In the genomic region with DNA sequence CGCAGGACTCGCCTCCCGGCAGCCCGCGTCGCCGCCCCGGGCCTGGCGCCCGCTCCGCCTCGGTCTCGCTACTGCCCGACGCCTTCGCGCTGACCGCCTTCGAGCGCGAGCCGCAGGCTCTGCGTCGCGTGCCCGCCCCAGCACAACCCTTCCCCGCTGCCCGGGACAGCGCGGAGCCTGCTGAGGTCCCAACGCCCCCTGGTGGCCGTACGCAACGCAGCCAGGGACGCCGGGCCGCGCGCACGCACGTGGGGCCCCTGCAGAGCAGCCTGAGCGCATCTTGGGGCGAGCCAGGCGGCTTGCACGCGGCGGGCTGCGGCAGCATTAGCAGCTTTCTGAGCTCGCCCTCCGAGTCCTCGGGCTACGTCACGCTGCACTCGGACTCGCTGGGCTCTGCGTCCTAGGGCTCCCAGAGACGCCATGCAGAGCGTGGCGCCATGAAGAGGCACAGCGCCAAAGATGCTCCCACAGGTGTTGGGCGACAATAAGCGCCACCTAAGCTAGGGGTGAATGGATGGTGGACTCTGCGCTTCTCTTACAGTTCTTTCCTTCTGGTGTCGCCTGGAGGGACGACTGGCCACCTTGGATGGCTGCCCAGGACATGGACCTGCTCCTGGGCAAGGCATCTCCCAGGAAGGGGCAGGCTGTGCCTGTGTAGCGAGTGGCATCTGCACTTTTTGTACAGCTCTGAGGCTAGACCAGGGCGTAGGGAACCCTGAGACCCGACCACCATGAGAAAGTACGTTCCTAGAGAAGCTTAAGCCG, we compare ENCODE assay signal across 9 mouse cellular contexts. TPM values are rescaled to one million over a fixed set of nuclear protein-coding genes. Genes with fewer than 3 reads are reported as not detected.
DNase-seq lines count a peak whose midpoint lies in the region; ATAC-seq and TF ChIP-seq lines count a peak whose summit lies in the region.
"Had no signal": no experiment of that assay in that cellular context is flagged by ENCODE, and none has a peak within 500 bp of the region (broad histone marks: within the 10 kb centered on the region; RNA-seq: fewer than 3 reads in every experiment).

No protein-coding gene starts in this region.

- peak; percentile 53 for DNase-seq in CH12.LX (ENCODE audit: extremely low read depth)
- peak; percentile 81 to 90 for DNase-seq in cerebellum, adult 18-20 months
- peak; percentile 91 for DNase-seq in forebrain, postnatal 0 days
- DNase-seq in heart, postnatal 4 days, result peak; percentile 93
- peak; percentile 82 to 89 for DNase-seq in layer of hippocampus, adult 2 months (ENCODE audit: low spot score in 2 of 2)
- peak; percentile 75 to 83 for DNase-seq in lung, adult 18-20 months
- DNase-seq in testis, postnatal 10 days (ENCODE audit: low spot score), result peak; percentile 89

- peak; percentile 92 for ATAC-seq in forebrain, postnatal 0 days
- peak; percentile 71 for ATAC-seq in neural tube, embryonic 15.5 days (ENCODE audit: low FRiP score)
- ATAC-seq: Patski had no signal

- H3K27ac ChIP-seq in CH12.LX (ENCODE audit: insufficient read depth, low read depth), result no peak overlapping the region
- no peak overlapping the region for H3K27ac ChIP-seq in forebrain, postnatal 0 days (ENCODE audit: low read depth, low read length)
- no peak overlapping the region for H3K27ac ChIP-seq in layer of hippocampus, adult 2 months
- H3K27ac ChIP-seq in neural tube, embryonic 15.5 days (replicated peaks), result no peak overlapping the region

- peaks cover 45% of the 10 kb centered on the region for H3K27me3 ChIP-seq in CH12.LX (replicated peaks)
- peaks cover 57% of the 10 kb centered on the region for H3K27me3 ChIP-seq in forebrain, postnatal 0 days (ENCODE audit: insufficient read depth, low read length)
- H3K27me3 ChIP-seq in neural tube, embryonic 15.5 days (replicated peaks), result peaks cover 93% of the 10 kb centered on the region
- H3K27me3 ChIP-seq: Patski had no signal

- 5% methylated on average over 68 of the region's 70 CpGs for WGBS in forebrain, postnatal 0 days
- 7% methylated on average over 61 of the region's 70 CpGs for WGBS in neural tube, embryonic 15.5 days

- peak in 1 of 2 experiments; percentile 87; a peak in 2 of 4 replicates for TF ChIP-seq CTCF in CH12.LX (conservative IDR thresholded peaks at IDR 0.05 in 1 of 2, IDR thresholded peaks at IDR 0.05 in 1 of 2; ENCODE audit: low read depth in 2 of 2, low read length in 2 of 2)
- peak; percentile 98 for TF ChIP-seq CTCF in forebrain, postnatal 0 days (IDR thresholded peaks at IDR 0.05; ENCODE audit: low read depth)
- peak; percentile 97 for TF ChIP-seq CTCF in layer of hippocampus, adult 2 months (conservative IDR thresholded peaks at IDR 0.05)

- no peak for TF ChIP-seq POLR2A in CH12.LX (IDR thresholded peaks at IDR 0.05; ENCODE audit: low read depth, low read length)

- in situ Hi-C loops in CH12.LX (cut with MboI; ENCODE audit: low pct_ligation_motif_present, low pct_unique_long_range_greater_than_20kb, low sequenced_read_pairs), result loop anchor here (25.0 kb wide), 1 partner anchor 1829 kb away; no protein-coding TSS in a partner anchor

- peaks cover 9 to 15% of the 10 kb centered on the region in 2 experiments for H3K4me1 ChIP-seq in CH12.LX (ENCODE audit: control insufficient read depth in 1 of 2, insufficient read depth in 2 of 2)
- H3K4me1 ChIP-seq in forebrain, postnatal 0 days (ENCODE audit: insufficient read depth), result 0 out of 2 replicates have a peak, but pooled peaks cover 6% of the 10 kb centered on the region
- H3K4me1 ChIP-seq in neural tube, embryonic 15.5 days, result peaks cover 39% of the 10 kb centered on the region

- H3K4me2 ChIP-seq in CH12.LX (ENCODE audit: insufficient read depth, low read depth, poor library complexity, severe bottlenecking), result peak overlapping the region; percentile 69
- peak overlapping the region; percentile 61 for H3K4me2 ChIP-seq in forebrain, postnatal 0 days (ENCODE audit: low read depth)
- peak overlapping the region; percentile 72 for H3K4me2 ChIP-seq in neural tube, embryonic 15.5 days

- peaks cover 3% of the 10 kb centered on the region for H3K9me3 ChIP-seq in CH12.LX (replicated peaks; ENCODE audit: low read length)
- no peaks in the 10 kb centered on the region for H3K9me3 ChIP-seq in forebrain, postnatal 0 days (ENCODE audit: low read length)
- H3K9me3 ChIP-seq in neural tube, embryonic 15.5 days (replicated peaks), result no peaks in the 10 kb centered on the region

- peak; percentile 49 for TF ChIP-seq RAD21 in CH12.LX (IDR thresholded peaks at IDR 0.05; ENCODE audit: low read depth, low read length)

- H3K4me3 ChIP-seq in CH12.LX (replicated peaks in 1 of 3; ENCODE audit: low read depth in 2 of 3, low read length in 2 of 3, poor library complexity in 1 of 3), result peak overlapping the region in 1 of 3 experiments; percentile 36
- peak overlapping the region; percentile 38 for H3K4me3 ChIP-seq in forebrain, postnatal 0 days (ENCODE audit: low read depth, low read length)
- H3K4me3 ChIP-seq in layer of hippocampus, adult 2 months, result peak overlapping the region; percentile 49
- peak overlapping the region; percentile 40 for H3K4me3 ChIP-seq in neural tube, embryonic 15.5 days (replicated peaks)

- H3K79me2 ChIP-seq in CH12.LX (replicated peaks; ENCODE audit: control insufficient read depth, extremely low read depth, insufficient read depth, poor library complexity, severe bottlenecking), result no peaks in the 10 kb centered on the region

- H3K9ac ChIP-seq in CH12.LX (ENCODE audit: insufficient read depth, low read depth), result no peak overlapping the region
- peak overlapping the region; percentile 6; the same call in 1 of the 2 replicates for H3K9ac ChIP-seq in forebrain, postnatal 0 days
- H3K9ac ChIP-seq in neural tube, embryonic 15.5 days (replicated peaks), result peak overlapping the region; percentile 41

- dilution Hi-C loops in CH12.LX (cut with MboI; ENCODE audit: extremely low pct_ligation_motif_present, extremely low pct_unique_long_range_greater_than_20kb, low sequenced_read_pairs), result no loop called here

- no peak for TF ChIP-seq EP300 in CH12.LX (IDR thresholded peaks at IDR 0.05; ENCODE audit: low read length)

- H3K36me3 ChIP-seq in CH12.LX (replicated peaks in 1 of 2; ENCODE audit: control insufficient read depth in 1 of 2, insufficient read depth in 1 of 2, low read length in 1 of 2), result peaks cover 0 to 16% of the 10 kb centered on the region in 2 experiments
- peaks cover 12% of the 10 kb centered on the region; the same call in 1 of the 2 replicates for H3K36me3 ChIP-seq in forebrain, postnatal 0 days (ENCODE audit: insufficient read depth)
- H3K36me3 ChIP-seq in neural tube, embryonic 15.5 days, result peaks cover 9% of the 10 kb centered on the region

TF ChIP-seq in CH12.LX, 34 proteins besides CTCF, POLR2A, EP300 and RAD21 (continues in another document):
- TF ChIP-seq SMC3 (IDR thresholded peaks at IDR 0.05; ENCODE audit: low read depth, low read length) (peak; percentile 88), MEF2A (IDR thresholded peaks at IDR 0.05; ENCODE audit: borderline replicate concordance, low read depth, low read length) (no peak), JUN (IDR thresholded peaks at IDR 0.05; ENCODE audit: insufficient read depth, low read depth, low read length) (no peak)

RNA-seq across cellular contexts. Expression of gene Hes3, which starts 8.1 kb away (rescaled TPM):
- 0.13 and 0.21 TPM in 2 replicates for total RNA-seq in CH12.LX (2012; rRNA removed)
- not detected in 2 replicates for total RNA-seq in CH12.LX (2014; rRNA removed)
- 0.17 TPM in 1 of 2 replicates, not detected in the other for polyA plus RNA-seq in CH12.LX (2012; ENCODE audit: insufficient read length, low read depth)
- total RNA-seq in forebrain, postnatal 0 days (2014; rRNA removed), result 0.57 TPM in 1 of 2 replicates, not detected in the other
- polyA plus RNA-seq in forebrain, postnatal 0 days (2015; fragmentation: Nextera tagmentation; extraction: Ambion mirVana), result 0.13 TPM in 1 of 2 replicates, not detected in the other
- total RNA-seq in heart, postnatal 4 days (2021), result not detected
- not detected for total RNA-seq in layer of hippocampus, adult 2 months (2021)
- 0.19 and 0.29 TPM in 2 replicates for polyA plus RNA-seq in neural tube, embryonic 15.5 days (2015; fragmentation: Nextera tagmentation; extraction: Ambion mirVana)

RNA-seq across cellular contexts. Expression of gene Gpr153, which starts 9.3 kb away (rescaled TPM):
- total RNA-seq in CH12.LX (2012; rRNA removed), result 0.21 and 0.30 TPM in 2 replicates
- 0.61 and 0.70 TPM in 2 replicates for total RNA-seq in CH12.LX (2014; rRNA removed)
- polyA plus RNA-seq in CH12.LX (2012; ENCODE audit: insufficient read length, low read depth), result 1.4 and 1.8 TPM in 2 replicates
- 53.3 and 71.4 TPM in 2 replicates for total RNA-seq in forebrain, postnatal 0 days (2014; rRNA removed)
- polyA plus RNA-seq in forebrain, postnatal 0 days (2015; fragmentation: Nextera tagmentation; extraction: Ambion mirVana), result 8.2 and 11.4 TPM in 2 replicates
- 10 to 100 TPM; 30.1 to 30.6 TPM for total RNA-seq in heart, postnatal 4 days (2021)
- total RNA-seq in layer of hippocampus, adult 2 months (2021), result 1 to 10 TPM; 5.6 to 6.4 TPM
- polyA plus RNA-seq in neural tube, embryonic 15.5 days (2015; fragmentation: Nextera tagmentation; extraction: Ambion mirVana), result 17.7 and 20.8 TPM in 2 replicates

RNA-seq across cellular contexts. Expression of gene Icmt, which starts 13.7 kb away (rescaled TPM):
- total RNA-seq in CH12.LX (2012; rRNA removed) (21.5 and 27.4 TPM in 2 replicates), CH12.LX (2014; rRNA removed) (17.8 and 18.5 TPM in 2 replicates)
- polyA plus RNA-seq in CH12.LX (2012; ENCODE audit: insufficient read length, low read depth), result 24.2 and 29.8 TPM in 2 replicates
- 24.4 and 28.5 TPM in 2 replicates for total RNA-seq in forebrain, postnatal 0 days (2014; rRNA removed)
- 9.8 and 12.7 TPM in 2 replicates for polyA plus RNA-seq in forebrain, postnatal 0 days (2015; fragmentation: Nextera tagmentation; extraction: Ambion mirVana)
- 10 to 100 TPM; 32.1 to 33.3 TPM for total RNA-seq in heart, postnatal 4 days (2021)
- 10 to 100 TPM; 42.3 to 43.0 TPM for total RNA-seq in layer of hippocampus, adult 2 months (2021)
- 20.0 and 21.1 TPM in 2 replicates for polyA plus RNA-seq in neural tube, embryonic 15.5 days (2015; fragmentation: Nextera tagmentation; extraction: Ambion mirVana)

RNA-seq across cellular contexts. Expression of gene Rnf207, which starts 35.4 kb away (rescaled TPM):
- total RNA-seq in CH12.LX (2012; rRNA removed) (0.21 and 0.51 TPM in 2 replicates), CH12.LX (2014; rRNA removed) (not detected in 2 replicates)
- not detected in 2 replicates for polyA plus RNA-seq in CH12.LX (2012; ENCODE audit: insufficient read length, low read depth)
- total RNA-seq in forebrain, postnatal 0 days (2014; rRNA removed), result 2.6 and 4.4 TPM in 2 replicates
- polyA plus RNA-seq in forebrain, postnatal 0 days (2015; fragmentation: Nextera tagmentation; extraction: Ambion mirVana), result 2.7 and 4.2 TPM in 2 replicates
- total RNA-seq in heart, postnatal 4 days (2021), result 100 to 1,000 TPM; 105 to 116 TPM
- total RNA-seq in layer of hippocampus, adult 2 months (2021), result 1 to 10 TPM; 6.5 to 7.7 TPM
- 7.8 and 12.4 TPM in 2 replicates for polyA plus RNA-seq in neural tube, embryonic 15.5 days (2015; fragmentation: Nextera tagmentation; extraction: Ambion mirVana)

RNA-seq across cellular contexts. Expression of gene Rpl22, which starts 42.2 kb away (rescaled TPM):
- 1,590 and 1,720 TPM in 2 replicates for total RNA-seq in CH12.LX (2012; rRNA removed)
- 1,936 and 1,966 TPM in 2 replicates for total RNA-seq in CH12.LX (2014; rRNA removed)
- 1,935 and 2,300 TPM in 2 replicates for polyA plus RNA-seq in CH12.LX (2012; ENCODE audit: insufficient read length, low read depth)
- total RNA-seq in forebrain, postnatal 0 days (2014; rRNA removed), result 313 and 387 TPM in 2 replicates
- polyA plus RNA-seq in forebrain, postnatal 0 days (2015; fragmentation: Nextera tagmentation; extraction: Ambion mirVana), result 176 and 212 TPM in 2 replicates
- 100 to 1,000 TPM; 312 to 319 TPM for total RNA-seq in heart, postnatal 4 days (2021)
- total RNA-seq in layer of hippocampus, adult 2 months (2021), result 100 to 1,000 TPM; 186 to 202 TPM
- polyA plus RNA-seq in neural tube, embryonic 15.5 days (2015; fragmentation: Nextera tagmentation; extraction: Ambion mirVana), result 148 and 190 TPM in 2 replicates
